Mouse (Mus musculus): Measurements from ENCODE around the gene Galnt14. TPM values are rescaled to one million over a fixed set of nuclear protein-coding genes. Genes with fewer than 3 reads are reported as not detected.

Galnt14 gene
- polyA plus RNA-seq, 1 experiment from 2014 or later = 28.4 TPM

DNA sequence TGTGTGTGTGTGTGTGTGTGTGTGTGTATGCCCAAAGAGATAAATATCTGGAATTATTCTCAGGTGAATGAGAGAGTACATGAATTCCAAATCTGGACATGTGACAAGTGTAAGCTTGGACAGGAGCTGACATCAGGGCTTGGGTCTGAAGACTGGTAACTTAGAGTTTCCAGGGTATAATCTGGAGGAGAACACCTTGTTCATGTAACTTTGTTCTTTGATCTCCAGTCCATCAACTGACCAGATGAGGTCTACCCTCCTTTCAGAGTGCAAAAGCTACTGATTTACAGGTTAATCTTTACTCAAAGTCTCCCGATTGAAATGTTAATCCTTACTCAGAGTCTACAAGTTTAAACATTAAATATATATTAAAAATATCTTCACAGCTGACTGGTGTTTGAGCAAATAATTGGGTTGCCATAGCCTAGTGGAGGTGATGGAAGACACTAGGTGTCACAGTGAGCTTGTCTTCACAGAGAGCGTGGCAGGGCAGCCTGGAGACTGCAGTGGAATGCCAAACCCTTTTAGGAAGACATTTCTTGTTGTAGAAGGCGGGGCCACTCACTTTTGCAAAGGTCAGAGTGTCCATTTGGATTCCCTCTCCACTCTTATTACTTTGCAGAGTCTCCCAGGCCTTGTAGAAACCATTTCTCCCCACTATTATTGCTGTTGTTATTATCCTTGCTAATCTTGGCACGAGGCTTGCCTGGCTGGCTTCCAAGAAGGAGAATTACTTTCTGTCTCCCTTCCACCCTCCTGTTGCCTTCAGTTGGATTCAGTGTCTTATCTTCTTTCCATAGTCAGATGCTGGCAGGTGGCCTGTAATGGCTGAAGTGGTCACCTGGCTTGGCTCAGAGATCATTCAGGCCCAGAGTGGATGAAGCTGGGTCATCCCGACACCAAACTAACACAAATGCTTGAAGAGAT is 107.4 kb downstream of the Galnt14 start:
- 68% methylated on average over 5 of the region's 5 CpGs for WGBS
- no peak overlapping the region for H3K27ac ChIP-seq (replicated peaks)
- H3K4me3 ChIP-seq = no peak overlapping the region
- H3K9ac ChIP-seq = no peak overlapping the region
- no peaks in the 10 kb centered on the region for H3K9me3 ChIP-seq
- peaks cover 12% of the 10 kb centered on the region; the same call in 1 of the 2 replicates for H3K4me1 ChIP-seq (replicated peaks)
- H3K36me3 ChIP-seq = no peaks in the 10 kb centered on the region
- no peak for ATAC-seq (ENCODE audit: low read depth)
- H3K4me2 ChIP-seq = no peak overlapping the region
- H3K27me3 ChIP-seq = no peaks in the 10 kb centered on the region

DNA sequence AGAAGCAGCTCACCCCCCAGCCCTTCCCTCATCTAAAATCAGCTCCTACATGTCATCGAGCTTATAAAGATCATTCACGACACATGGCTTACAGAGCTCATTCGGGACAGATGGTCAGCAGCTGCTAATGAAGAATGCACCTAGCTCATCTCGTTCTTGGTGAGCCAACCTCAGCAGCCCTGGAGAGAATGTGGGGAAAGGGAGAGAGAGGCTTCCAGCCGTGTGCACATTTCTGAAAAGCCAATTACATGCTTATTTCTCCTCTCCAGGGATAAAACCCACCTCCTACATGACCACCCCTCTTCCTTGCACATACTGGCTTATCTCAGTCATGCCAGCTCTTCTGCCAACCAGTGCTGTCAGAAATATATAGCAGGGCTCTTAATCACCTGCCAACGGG is 110.3 kb downstream of the Galnt14 start:
- Histone ChIP-seq H3K4me3 (no peak overlapping the region), H3K4me1 (replicated peaks) (peaks cover 21% of the 10 kb centered on the region), H3K9ac (no peak overlapping the region), H3K27me3 (no peaks in the 10 kb centered on the region), H3K27ac (replicated peaks) (0 out of 2 replicates have a peak overlapping the region, but pooled peaks have one; percentile 14), H3K9me3 (no peaks in the 10 kb centered on the region), H3K36me3 (no peaks in the 10 kb centered on the region), H3K4me2 (no peak overlapping the region)
- no peak for ATAC-seq (ENCODE audit: low read depth)
- 61% methylated on average over 6 of the region's 6 CpGs for WGBS

DNA sequence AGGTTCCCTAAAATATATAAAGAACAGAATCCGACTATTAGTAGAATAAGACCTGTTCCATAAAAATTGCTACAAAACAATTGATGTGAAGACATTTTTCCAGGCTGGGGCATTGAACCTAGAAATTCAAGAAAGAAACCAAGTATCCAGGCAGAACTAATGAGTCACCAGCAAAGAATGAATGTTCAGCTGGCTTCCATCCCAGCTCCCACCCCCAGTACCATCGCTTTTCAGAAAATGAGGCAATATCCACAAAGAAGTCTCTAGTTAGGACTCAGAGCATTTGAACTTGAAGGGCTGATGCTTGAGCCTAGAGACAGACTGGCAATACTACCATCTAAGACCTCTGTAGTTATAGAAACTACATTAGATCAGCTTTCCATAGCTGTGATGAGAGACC is 118.2 kb downstream of the Galnt14 start:
- no peak overlapping the region for H3K4me2 ChIP-seq
- H3K36me3 ChIP-seq = no peaks in the 10 kb centered on the region
- no peaks in the 10 kb centered on the region for H3K27me3 ChIP-seq
- H3K9ac ChIP-seq = no peak overlapping the region
- no peaks in the 10 kb centered on the region for H3K9me3 ChIP-seq
- ATAC-seq (ENCODE audit: low read depth) = no peak
- H3K27ac ChIP-seq (replicated peaks) = no peak overlapping the region
- H3K4me3 ChIP-seq = no peak overlapping the region
- peaks cover 10% of the 10 kb centered on the region for H3K4me1 ChIP-seq (replicated peaks)
- WGBS = 92% methylated on average over 2 of the region's 2 CpGs

DNA sequence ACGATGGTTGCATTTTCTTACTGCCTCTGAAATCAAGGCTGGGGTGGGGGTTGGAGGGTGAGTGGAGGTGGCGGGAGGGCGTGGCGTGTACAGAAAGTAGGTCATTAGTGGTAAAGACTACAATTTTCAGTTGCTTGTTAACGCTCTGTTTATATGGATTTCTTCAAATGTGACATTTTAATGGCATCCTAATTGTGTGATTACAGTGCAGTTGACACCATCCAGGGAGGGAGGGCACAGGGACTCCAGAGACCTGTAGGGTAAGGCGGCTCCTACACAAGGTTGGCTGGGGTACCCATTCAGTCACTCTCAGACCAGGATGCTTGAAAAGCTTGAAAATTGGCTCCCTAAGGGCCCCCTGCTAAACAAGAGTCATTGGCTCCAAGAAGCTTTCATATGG is 122.7 kb downstream of the Galnt14 start:
- Histone ChIP-seq H3K4me3 (no peak overlapping the region), H3K27ac (replicated peaks) (no peak overlapping the region), H3K9me3 (no peaks in the 10 kb centered on the region), H3K4me2 (no peak overlapping the region), H3K4me1 (replicated peaks) (peaks cover 31% of the 10 kb centered on the region), H3K9ac (no peak overlapping the region), H3K36me3 (no peaks in the 10 kb centered on the region), H3K27me3 (no peaks in the 10 kb centered on the region)
- no peak for ATAC-seq (ENCODE audit: low read depth)
- 60% methylated on average over 6 of the region's 6 CpGs for WGBS

DNA sequence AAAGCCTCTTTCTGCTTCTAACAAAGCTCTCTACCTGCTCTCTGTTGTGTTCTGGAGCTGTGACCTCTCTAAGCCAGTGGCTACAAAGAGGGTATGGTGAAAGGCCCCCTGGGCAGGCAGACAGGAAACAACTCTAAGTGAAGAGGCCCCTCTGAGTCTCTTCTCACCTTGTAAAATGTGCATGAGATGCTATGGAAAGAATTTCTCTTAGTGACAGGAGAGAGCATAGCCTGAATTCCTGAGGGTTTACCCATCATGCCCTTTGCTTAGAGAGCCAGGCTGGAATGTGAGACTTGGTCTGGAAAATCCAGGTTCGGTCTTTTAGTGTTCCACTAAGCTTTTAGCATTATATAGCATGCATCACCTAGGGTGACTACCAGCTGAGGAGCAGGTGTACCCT is 136.1 kb downstream of the Galnt14 start:
- no peak for ATAC-seq (ENCODE audit: low read depth)
- Histone ChIP-seq H3K4me3 (no peak overlapping the region), H3K27ac (replicated peaks) (no peak overlapping the region), H3K4me1 (replicated peaks) (0 out of 2 replicates have a peak, but pooled peaks cover 2% of the 10 kb centered on the region), H3K9ac (no peak overlapping the region), H3K36me3 (no peaks in the 10 kb centered on the region), H3K4me2 (no peak overlapping the region), H3K9me3 (no peaks in the 10 kb centered on the region), H3K27me3 (no peaks in the 10 kb centered on the region)
- WGBS = 74% methylated on average over 1 of the region's 1 CpGs

DNA sequence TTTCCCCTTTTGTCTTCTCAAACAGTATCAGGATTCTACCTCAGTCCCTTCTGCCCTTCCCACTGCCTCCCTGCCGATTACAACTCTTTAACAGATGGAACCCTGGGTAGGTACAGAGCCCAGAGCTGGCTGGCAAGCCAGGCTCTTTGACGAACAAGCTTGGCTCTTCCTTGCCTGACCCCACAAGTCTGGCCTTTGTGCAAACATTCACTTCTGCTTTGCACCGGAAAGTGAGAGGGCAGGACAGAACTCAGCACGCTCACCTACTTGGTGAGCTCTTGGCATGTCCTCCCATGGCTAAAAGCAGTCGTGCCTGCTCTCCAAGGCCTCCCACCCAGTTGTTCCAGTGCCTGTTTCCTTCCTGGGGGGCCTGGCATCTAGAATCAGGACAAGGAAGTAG is 137.4 kb downstream of the Galnt14 start:
- Histone ChIP-seq H3K4me3 (no peak overlapping the region), H3K9me3 (no peaks in the 10 kb centered on the region), H3K36me3 (no peaks in the 10 kb centered on the region), H3K4me1 (replicated peaks) (peaks cover 13% of the 10 kb centered on the region), H3K4me2 (no peak overlapping the region), H3K27ac (replicated peaks) (no peak overlapping the region), H3K27me3 (no peaks in the 10 kb centered on the region), H3K9ac (no peak overlapping the region)
- 74% methylated on average over 5 of the region's 5 CpGs for WGBS
- no peak for ATAC-seq (ENCODE audit: low read depth)

DNA sequence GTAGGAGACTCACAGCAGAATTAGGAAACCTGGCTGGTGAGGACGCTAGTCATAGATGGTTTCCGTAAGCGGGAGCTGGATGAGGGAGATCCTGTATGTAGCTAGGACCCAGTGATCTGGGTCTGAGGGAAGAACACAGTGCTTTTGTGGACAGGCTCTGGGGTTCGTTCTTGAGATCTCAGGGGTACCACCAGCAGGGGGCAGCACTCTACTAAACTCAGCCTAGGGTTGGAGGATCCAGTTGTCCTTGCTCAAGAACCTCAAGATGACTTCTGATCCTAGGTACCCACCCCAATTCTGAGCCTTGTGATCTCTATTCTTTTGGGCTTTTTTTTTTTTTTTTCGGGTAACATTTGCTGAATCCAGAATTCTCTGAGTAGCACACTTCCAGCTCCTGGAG is 137.8 kb downstream of the Galnt14 start:
- Histone ChIP-seq H3K4me1 (replicated peaks) (peaks cover 14% of the 10 kb centered on the region), H3K4me2 (no peak overlapping the region), H3K36me3 (no peaks in the 10 kb centered on the region), H3K27me3 (no peaks in the 10 kb centered on the region), H3K9ac (no peak overlapping the region), H3K27ac (replicated peaks) (no peak overlapping the region), H3K4me3 (no peak overlapping the region), H3K9me3 (no peaks in the 10 kb centered on the region)
- no peak for ATAC-seq (ENCODE audit: low read depth)
- 80% methylated on average over 5 of the region's 5 CpGs for WGBS

DNA sequence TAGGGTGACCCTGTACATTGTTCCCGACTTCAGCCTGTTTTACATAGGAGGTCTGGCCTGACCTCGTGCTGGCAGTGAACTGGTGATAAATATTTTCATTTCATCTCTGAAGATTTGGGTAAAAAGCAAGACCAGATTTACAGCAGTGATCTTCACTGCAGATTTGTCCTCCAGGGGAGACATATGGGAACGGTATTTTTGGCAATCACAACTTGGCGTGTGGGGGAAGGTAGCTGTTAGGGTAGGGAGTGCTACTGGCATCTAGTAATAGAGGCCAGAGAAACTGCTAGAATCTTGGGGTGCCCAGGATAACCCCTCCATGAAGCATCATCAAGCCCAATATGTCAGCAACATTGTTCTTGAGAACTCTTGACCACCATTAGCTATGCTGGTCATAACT is 138.3 kb downstream of the Galnt14 start:
- Histone ChIP-seq H3K4me3 (no peak overlapping the region), H3K27ac (replicated peaks) (no peak overlapping the region), H3K9ac (no peak overlapping the region), H3K4me2 (no peak overlapping the region), H3K27me3 (no peaks in the 10 kb centered on the region), H3K36me3 (no peaks in the 10 kb centered on the region), H3K4me1 (replicated peaks) (peaks cover 14% of the 10 kb centered on the region), H3K9me3 (no peaks in the 10 kb centered on the region)
- no peak for ATAC-seq (ENCODE audit: low read depth)
- whole genome bisulfite sequencing = 69% methylated on average over 4 of the region's 4 CpGs

DNA sequence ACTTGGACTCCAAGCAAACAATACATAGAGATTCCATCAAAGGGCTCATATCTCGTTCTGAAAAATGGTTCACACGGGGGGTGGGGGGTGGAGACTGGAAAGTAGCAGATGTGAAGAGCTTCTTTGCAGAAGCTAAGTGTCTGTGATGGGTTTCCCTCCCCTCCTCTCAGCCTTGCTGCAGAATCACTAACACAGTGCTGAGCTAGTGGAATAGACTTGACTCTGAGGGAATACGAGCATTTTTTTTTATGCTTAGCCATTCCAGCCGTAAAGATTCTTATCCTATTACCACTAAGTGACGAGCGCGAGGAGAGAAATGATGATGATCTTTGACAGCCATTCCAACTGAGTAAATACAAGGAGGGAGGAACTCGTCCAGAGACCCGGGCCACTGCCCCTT is 142.0 kb downstream of the Galnt14 start:
- H3K4me3 ChIP-seq = no peak overlapping the region
- H3K9me3 ChIP-seq = no peaks in the 10 kb centered on the region
- ATAC-seq (ENCODE audit: low read depth) = peak; percentile 61; the same call in 1 of the 2 replicates
- no peak overlapping the region for H3K9ac ChIP-seq
- H3K27ac ChIP-seq (replicated peaks) = peak overlapping the region; percentile 53
- no peak overlapping the region for H3K4me2 ChIP-seq
- 58% methylated on average over 9 of the region's 9 CpGs for WGBS
- no peaks in the 10 kb centered on the region for H3K27me3 ChIP-seq
- H3K36me3 ChIP-seq = no peaks in the 10 kb centered on the region
- peaks cover 14% of the 10 kb centered on the region for H3K4me1 ChIP-seq (replicated peaks)

DNA sequence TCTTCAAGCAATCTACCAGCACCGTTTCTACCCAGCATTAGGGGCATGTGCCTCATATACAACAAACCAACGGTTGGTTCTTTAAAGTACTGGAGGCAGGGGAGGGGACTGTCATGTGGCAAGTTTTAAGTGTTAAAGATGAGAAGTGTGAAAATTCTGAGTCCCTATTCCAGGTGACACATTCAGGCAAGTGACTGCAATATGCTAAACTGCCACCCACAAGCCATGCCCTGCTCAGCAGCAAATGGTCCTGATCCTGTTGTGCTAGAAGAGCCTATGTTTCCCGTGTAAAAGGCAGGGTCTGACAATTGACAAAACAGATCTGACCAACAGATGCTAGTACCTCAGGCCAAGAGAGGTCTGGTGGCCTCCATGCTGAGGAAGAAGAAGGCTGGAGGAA is 149.1 kb downstream of the Galnt14 start:
- H3K4me1 ChIP-seq (replicated peaks) = no peaks in the 10 kb centered on the region
- WGBS = 76% methylated on average over 3 of the region's 3 CpGs
- no peaks in the 10 kb centered on the region for H3K36me3 ChIP-seq
- ATAC-seq (ENCODE audit: low read depth) = no peak
- H3K27me3 ChIP-seq = no peaks in the 10 kb centered on the region
- no peak overlapping the region for H3K9ac ChIP-seq
- H3K27ac ChIP-seq (replicated peaks) = no peak overlapping the region
- H3K4me2 ChIP-seq = no peak overlapping the region
- H3K9me3 ChIP-seq = no peaks in the 10 kb centered on the region
- no peak overlapping the region for H3K4me3 ChIP-seq

DNA sequence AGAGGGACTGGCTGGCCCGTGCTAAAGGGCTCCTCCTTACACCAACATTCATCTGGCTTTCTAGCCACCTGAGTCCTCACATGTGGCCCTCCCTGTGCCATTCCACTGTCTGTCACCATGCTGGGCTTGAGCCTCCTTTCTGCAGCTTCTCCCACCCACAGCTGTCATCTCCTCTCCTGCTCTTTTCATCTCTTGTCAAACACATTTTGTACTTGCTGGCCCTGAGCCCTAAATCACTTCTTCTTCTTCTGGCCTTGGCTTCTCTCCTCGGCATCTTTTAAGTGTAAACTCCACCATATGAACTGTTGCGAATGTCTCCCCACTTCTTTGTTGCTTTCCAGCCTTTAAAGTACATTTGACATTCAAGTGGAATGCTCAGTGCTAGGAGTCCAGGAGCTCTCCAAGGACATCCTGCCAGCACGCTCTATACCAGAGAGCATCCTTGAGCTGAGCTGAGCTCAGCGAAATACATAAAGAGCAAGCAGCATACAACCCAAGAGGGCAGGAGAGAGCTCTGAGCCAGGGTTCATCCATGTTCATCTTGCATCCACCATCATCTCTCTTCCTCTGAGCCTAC is 150.0 kb downstream of the Galnt14 start:
- Histone ChIP-seq H3K27ac (replicated peaks) (no peak overlapping the region), H3K9me3 (no peaks in the 10 kb centered on the region), H3K9ac (no peak overlapping the region), H3K4me2 (no peak overlapping the region), H3K27me3 (no peaks in the 10 kb centered on the region), H3K36me3 (no peaks in the 10 kb centered on the region), H3K4me1 (replicated peaks) (no peaks in the 10 kb centered on the region), H3K4me3 (no peak overlapping the region)
- ATAC-seq (ENCODE audit: low read depth) = no peak
- 83% methylated on average over 5 of the region's 5 CpGs for WGBS

DNA sequence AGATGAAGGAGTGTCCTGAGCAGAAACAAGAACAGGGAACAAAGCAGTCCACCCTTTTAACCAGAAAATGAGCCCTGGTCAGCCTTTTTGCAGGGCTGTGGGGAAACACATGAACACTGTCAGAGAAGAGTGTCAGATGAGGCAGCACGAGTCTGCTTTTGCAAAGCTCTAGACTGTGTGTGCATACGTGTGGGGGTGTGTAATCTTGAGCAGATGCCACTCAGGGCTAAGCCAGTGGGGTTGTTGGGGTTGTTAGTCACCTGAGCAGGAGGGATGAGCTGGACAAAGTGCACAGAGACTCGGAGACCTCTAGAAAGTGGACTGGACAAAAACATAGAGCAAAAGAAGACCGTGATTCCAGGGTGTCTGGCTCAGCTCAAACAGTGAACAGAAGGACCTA is 150.8 kb downstream of the Galnt14 start:
- no peak for ATAC-seq (ENCODE audit: low read depth)
- no peaks in the 10 kb centered on the region for H3K36me3 ChIP-seq
- no peak overlapping the region for H3K4me3 ChIP-seq
- H3K4me1 ChIP-seq (replicated peaks) = no peaks in the 10 kb centered on the region
- H3K27me3 ChIP-seq = no peaks in the 10 kb centered on the region
- H3K9me3 ChIP-seq = no peaks in the 10 kb centered on the region
- no peak overlapping the region for H3K27ac ChIP-seq (replicated peaks)
- no peak overlapping the region for H3K9ac ChIP-seq
- WGBS = 81% methylated on average over 4 of the region's 4 CpGs
- H3K4me2 ChIP-seq = no peak overlapping the region
